Mouse (Mus musculus) retina, postnatal 1 day (tissue): ENCODE measurements around the gene Ucn2.

Experiments
- DNase-seq: peaks from one replicate; pipeline ENCODE4 v3.0.0-alpha.2; 2012

Gene Ucn2

DNA sequence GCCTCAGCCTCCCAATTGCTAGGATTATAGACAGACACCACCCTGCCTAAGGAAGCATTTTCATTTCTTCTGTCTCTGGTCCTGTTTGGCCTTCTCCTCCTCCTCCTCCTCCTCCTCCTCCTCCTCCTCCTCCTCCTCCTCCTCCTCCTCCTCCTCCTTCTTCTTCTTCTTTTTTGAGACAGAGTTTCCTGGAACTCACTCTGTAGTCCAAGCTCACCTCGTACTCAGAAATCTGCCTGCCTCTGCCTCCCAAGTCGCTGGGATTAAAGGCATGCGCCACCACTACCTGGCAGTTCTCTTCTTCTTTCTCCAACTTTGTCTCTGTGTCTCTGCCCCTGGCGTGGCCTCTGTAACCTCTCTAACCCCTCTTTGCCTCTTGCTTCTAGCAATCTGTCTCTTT lies at the start of gene Ucn2:
TSS of gene Ucn2 (plus strand) at position 301 of the 400 bp plus-strand sequence.
- DNase-seq: no peak

DNA sequence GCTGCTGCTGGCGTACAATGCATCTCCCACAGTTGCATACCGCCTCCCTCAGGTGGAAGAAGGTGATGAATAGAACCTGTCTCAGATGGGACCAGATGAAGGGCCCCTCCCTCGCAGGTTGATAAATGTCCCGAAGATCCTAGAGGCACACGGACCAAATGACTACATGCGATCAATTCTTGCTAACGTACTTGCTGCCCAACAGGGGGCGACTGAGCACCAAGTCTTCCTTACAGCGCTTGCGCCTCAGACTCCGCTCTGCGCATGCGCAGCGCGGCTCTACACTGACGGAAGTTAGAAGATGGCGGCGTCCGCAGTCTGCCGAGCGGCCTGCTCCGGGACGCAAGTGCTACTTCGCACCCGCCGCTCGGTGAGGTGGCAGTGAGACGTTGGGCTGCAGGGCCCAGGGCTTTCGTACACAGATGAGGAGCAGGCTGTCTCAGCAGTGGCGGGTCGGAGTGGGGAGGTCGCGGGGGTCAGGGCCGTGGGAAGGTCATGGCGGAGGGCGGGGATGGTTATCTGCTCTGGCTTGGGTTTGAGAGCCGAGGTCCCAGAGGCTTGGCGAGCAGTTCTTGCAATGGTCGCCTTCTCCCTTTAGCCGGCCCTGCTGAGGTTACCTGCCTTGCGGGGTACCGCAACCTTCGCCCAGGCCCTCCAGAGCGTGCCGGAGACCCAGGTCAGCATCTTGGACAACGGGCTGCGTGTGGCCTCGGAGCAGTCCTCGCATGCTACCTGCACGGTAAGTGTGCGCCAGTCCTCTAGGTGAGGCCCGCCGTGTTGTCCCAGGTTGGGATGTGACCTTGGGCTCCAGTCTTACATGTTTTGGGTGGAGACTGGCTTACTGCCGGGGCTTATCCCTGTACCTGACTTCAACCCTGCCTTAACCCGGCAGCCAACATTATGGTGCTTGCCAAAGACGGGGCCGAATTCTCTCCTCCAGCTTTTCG lies 49.1 kb upstream of the Ucn2 start, which contains the start of gene Uqcrc1:
TSS of gene Uqcrc1 (plus strand) at position 216 of the 947 bp plus-strand sequence.
- peak; percentile 98 for DNase-seq

DNA sequence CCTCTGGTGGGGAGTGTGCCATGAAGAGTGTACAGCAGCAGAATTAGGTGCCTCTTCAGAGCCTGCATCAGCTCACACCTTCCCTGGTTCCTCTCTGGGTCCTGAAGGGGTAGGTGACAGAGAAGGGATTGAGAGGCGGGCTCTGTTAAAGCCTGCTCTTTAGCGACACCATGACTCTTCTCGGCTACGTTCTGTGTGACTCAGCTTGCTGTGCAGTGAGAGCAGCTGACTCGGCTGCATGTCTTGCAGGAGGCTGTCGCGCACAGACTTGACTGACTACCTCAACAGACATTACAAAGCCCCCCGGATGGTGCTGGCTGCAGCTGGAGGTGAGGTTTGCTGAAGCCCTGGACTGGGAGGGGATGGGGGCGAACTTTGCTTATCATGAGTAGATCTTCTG lies 40.7 kb upstream of the Ucn2 start:
- DNase-seq: no peak

DNA sequence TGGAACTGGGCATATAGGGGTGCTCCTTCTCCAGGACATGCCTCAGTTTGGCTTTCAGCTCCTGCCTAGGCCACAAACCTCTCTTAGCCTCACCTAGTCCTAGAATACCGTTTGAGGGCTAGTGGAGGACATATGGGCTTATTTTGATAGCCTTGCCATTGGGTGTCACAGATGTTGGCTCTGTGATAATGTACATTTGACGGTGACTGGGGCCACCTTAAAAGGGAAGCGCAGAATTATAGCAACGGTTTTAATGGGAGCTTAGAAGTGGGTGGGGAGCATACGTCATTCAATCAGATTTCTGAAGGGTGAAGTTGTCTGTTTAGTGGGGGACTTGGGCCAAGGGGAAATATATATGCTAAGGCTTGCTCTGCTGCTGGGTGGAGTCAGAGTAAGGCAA lies 40.2 kb upstream of the Ucn2 start:
- no peak for DNase-seq

DNA sequence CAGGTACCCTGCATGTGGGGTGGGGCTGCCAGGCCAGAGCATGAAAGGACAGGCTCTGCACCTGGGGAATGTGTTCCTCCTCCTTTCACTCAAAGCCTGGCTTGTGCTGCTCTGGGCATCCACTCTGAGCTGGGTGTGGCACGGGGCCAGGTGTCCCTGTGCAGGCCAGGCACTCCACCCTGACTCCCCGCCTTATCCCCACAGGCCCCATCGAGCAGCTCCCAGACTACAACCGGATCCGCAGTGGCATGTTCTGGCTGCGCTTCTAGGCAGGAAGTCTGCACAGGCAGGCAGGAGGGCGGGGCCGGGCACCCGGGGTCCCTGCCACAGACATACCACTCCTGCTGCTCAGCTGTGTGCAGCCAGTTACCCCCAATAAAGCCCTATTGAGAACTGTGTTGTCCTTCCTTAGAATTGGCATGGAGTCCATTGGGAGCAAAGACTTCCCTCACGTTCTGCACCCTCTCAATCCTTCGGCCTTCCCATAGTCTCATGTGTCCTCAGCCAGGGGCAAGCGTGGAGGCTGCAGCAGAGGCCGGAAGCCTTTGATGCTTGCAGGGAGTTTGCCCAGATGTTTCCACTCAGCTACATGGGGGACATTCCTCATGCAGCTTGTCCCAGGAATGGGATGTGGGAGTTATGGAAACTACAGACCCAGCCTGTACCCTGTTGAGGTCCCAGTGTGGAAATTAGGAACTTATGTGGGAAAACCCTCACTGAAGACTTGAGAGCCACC lies 36.4 kb upstream of the Ucn2 start:
- DNase-seq: no peak

DNA sequence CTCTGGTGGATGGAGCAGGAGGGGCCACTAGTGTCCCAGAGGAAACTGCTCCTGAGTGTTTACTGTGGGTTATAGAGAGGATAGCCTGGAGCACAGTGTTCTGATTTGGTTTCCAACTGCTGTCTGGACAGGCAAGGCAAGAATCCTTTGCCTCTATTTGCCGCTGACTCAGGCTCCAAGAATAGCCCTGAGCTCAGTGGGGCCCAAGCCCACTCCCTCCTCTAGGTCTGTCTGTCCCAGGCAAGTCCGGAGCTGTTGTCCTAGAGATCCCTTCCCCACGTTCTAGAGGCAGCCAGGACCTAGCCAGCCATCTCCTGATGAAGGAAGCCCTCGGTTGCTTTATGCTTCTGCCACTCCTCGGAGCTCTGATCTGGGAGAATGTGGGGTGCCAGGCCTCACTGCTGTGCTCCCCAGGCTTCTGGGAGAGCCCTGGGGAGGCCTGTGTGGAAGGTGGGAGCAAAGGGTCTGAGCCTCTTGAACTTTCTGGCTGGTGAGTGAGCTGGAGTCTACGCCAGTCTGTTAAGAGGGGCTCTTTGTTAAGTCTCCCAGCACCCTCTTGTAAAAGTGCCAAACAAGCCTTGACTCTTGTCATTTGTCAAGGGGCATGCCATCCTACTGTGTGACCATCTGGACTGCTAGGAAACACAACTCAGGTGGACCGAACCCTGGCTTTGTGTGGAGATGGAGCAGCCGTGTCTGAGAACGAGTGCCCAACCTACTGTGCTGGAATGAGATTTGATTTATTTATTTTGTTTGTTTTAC lies 35.7 kb upstream of the Ucn2 start:
- DNase-seq: no peak

DNA sequence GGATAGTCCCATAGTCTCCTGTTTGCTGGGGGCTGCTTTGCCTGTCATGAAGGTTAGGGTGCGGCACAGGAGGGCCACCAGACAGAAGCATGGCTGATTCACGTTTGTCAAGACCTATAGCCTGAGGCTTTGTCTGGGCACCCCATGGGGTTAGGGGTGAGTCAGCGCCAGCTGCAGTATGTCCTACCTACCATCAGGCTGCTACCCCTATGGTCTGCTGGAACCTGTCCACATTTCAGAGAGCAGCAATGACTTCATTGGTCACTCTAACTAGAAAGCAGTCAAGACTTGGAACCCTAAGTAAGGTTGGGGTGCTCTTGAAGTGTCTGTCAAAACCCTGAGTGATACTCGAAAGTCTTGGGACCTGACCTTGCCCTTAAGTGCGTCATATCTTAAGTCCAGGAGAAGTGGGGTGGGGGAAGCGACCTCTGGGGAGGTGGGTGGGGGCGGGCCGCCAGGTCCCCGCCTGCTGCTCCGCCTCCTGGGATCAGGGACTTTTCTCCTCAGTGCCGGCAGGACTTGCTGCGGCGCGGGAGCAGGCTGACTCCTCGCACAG lies 32.7 kb upstream of the Ucn2 start, which contains the start of gene Col7a1:
TSS of gene Col7a1 (plus strand) at position 506 of the 556 bp plus-strand sequence.
- no peak for DNase-seq

DNA sequence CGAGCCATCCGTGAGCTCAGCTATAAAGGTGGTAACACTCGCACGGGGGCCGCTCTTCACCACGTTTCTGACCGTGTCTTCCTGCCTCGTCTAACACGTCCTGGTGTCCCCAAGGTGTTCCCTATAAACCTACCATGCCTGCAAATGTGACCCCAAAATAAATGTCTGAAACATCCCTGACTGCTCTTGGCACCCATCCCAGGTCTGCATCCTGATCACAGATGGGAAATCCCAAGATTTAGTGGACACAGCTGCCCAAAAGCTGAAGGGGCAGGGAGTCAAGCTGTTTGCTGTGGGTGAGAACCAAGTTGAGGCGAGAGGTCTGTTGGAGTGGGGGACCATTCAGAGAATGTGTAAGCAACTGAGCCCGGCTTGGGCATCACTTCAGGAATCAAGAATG lies 30.6 kb upstream of the Ucn2 start:
- DNase-seq: no peak

DNA sequence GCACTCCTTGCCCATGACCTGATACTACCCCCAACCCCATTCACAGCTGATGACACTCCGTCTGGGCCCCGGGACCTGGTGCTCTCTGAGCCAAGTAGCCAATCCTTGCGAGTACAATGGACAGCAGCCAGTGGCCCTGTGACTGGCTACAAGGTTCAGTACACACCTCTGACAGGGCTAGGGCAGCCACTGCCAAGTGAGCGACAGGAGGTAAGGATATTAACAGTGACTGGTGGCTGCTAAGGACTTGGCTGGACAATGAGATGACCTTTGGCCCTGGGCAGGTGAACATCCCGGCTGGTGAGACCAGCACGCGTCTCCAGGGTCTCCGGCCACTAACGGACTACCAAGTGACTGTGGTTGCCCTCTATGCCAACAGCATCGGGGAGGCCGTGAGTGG lies 30.0 kb upstream of the Ucn2 start:
- DNase-seq: no peak

DNA sequence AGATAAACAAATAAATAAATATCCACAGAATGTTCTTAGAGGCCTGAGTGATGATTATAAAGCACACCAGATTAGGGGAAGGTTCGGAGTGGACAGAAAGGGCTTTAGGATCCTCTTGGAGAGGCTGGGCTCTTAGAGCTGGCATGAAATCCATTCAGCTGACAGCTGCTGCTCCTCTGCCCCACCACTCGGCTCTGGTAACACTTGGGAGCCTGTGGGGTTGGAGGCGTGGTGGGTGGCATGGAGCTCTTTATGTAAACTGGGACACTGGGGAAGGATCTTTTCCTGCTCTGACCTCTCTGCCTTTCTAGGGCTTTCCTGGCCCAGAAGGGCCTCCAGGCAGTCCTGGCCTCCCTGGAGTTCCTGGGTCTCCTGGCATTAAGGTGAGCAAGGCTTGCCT lies 22.2 kb upstream of the Ucn2 start:
- DNase-seq: no peak

DNA sequence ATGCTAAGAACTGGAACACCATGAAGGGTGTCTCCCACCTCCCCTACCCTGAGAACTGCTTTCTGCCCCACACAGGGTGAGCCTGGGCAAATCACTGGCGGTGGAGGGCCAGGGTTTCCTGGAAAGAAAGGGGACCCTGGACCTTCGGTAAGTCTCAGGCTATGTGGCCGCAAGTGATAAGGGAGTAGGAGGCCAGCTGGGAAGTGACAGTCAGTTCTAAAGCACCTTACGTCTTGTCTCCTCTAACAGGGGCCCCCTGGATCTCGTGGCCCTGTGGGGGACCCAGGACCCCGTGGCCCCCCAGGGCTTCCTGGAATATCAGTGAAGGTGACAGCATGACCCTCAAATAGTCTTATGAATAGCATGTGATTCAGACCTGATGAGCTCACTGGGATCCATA lies 21.5 kb upstream of the Ucn2 start:
- DNase-seq: no peak

DNA sequence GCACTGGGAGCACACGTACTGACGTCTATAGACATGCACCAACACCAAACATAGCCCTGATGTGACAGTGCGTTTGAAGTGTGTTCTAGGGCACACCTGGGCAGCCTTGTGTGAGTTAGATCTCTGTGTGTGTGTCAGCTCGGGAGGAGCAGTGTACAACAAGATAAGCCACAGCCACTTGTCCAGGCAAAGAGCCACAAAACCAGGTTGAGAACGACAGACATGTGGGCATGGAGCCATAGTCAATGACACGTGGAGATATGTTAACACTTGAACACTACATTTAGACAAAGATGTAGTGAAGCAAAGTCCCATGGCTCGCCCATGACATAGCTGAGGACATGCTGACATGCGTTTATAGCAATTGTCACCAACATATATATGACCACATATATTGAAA lies 15.2 kb upstream of the Ucn2 start:
- DNase-seq: no peak

DNA sequence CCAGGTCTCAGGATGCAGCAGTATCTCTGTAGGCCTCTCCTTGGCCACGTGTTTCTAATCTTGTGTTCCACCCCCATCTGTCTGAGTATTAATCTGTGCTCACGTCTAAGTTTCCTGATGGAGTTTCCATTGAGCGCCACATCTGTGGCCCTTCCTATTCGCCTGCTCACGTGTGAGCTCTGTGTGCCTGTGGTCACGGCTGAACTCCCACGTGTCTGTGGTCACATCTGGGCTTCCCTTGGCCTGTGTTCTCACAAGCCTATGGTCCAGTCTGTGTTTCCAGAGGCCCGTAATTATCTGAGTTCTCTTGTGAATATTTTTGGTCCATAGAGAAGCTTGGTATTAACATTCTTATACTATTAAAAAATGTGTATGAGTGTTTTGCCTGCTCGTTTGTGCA lies 9.3 kb upstream of the Ucn2 start:
- DNase-seq: no peak

DNA sequence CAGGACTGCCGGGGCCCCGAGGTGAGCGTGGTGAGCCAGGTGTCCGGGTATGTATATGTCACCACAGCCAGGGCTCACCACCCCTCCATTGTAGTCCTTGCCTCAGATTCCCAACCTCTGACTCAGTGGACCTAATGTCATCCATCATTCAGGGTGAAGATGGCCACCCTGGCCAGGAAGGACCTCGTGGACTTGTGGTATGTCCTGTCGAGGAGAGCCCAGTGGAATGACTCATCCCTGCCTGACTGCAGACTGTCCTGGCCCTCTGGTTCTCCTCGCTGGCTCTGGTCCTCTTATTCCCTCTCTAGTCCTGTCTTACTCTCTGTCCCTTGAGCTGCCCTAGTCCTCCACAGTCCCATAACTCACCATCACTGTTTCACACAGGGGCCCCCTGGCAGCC lies 7.8 kb upstream of the Ucn2 start:
- no peak for DNase-seq

DNA sequence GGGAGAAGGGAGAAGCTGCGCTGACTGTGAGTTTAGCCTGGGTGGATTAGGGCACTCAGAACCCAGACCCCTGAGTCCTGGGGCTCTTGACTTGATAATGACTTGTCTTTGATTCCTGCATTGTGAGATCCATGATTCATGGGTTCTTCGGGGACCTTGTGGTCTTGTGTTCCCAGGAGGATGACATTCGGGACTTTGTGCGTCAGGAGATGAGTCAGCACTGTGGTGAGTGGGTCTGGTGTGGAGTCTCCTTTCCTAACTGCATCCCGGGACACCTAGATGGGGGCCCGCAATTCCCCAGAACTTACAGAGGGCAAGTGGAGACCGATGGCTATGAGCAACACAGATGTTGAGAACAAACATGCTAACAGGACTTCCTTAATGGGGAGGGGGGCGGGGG lies 3.3 kb upstream of the Ucn2 start:
- DNase-seq: no peak

DNA sequence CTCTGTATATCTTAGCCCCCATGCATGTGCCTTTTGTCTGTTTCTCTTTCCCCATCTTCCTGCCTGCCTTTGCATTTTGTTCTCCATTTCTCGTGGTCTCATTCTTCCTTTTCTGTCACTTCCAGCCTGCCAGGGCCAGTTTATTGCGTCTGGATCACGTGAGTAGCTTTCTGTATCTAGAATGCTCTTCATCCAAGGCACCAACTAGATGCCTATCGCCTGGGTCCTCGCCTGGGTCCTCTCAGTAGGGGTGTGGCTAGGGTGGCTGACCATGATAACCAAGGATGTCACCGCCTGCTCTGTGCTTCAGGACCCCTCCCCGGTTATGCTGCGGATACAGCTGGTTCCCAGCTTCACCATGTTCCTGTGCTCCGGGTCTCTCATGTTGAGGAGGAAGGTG lies 2.6 kb upstream of the Ucn2 start:
- no peak for DNase-seq

DNA sequence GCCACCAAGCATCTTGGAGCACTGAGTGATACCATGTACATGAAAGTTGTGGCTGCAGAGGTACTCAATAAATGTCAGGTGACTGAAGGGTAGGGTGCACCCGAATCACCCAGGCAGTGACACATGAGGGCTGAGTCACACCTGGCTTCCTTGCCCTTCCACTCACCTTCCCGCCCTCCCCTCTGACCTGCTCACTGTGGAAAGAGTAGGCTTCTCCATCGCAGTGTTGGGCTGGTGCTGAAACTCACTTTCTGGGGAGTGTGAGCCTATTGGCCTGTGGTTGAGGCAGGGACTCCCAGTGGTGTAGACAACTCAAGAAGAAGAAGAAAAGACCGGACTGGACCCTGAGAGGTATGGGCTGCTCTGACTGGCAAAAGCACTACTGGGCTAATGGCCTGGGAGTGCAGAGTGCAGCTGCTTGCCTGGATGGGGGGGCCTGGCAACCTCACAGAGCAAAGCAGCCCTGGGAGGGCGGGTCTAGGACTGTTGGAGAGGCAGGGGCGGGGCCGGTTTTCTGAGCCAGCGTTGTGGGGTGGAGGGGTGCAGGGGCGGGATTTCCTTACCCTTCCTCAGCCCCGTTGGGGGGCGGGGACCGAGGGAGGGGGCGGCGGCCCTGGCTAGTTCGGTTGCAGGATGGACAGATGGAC lies 2.0 kb downstream of the Ucn2 start:
- DNase-seq: peak; percentile 50

DNA sequence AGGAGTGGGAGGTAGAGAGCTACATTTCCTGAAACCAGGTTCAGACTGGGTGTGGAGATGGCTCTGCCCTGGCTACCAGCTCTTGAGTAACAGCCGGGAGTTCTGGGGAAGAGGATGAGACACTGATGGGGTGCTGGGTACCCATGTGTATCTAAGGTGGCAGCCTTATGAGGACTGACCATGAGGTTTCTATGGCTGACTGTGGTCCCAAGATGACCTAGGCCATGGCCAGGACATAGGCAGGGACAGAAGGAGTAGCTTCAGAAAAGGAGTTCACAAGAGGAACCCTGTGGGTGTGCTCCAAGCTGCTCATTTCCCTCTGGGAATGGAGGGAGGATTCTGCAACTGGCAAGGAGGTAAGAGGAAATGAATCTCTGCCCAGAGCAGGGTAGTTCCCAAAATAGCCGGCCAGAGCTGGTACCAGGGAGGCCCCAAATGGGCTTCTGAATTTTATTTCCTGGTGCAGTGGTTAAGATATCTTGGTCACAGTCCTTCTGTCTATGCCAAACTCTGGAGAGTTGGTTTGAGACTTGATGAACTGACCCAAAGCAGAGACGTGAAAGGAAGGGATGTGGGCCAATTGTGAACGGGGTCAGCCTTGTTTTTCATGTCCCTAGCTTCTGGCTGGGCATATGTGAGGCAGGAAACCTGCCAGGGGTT lies 4.1 kb downstream of the Ucn2 start:
- DNase-seq: no peak

DNA sequence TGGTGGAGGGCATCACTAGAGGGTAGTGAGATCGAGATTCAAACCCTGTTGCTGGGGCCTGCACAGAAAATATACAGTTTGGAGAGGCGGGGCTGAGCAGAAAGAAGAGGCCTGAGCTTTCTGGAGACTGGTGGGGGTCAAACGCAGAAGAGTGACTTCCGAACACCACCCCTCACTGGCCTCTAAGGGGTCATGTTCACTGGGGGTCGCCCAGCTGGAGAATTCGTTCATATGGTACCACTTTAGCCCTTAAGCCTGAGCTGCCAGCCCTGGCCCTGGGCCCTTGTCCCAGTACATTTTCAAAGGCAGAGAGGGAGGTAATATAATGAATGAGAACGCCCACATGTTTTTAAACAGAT lies 4.6 kb downstream of the Ucn2 start:
- no peak for DNase-seq

DNA sequence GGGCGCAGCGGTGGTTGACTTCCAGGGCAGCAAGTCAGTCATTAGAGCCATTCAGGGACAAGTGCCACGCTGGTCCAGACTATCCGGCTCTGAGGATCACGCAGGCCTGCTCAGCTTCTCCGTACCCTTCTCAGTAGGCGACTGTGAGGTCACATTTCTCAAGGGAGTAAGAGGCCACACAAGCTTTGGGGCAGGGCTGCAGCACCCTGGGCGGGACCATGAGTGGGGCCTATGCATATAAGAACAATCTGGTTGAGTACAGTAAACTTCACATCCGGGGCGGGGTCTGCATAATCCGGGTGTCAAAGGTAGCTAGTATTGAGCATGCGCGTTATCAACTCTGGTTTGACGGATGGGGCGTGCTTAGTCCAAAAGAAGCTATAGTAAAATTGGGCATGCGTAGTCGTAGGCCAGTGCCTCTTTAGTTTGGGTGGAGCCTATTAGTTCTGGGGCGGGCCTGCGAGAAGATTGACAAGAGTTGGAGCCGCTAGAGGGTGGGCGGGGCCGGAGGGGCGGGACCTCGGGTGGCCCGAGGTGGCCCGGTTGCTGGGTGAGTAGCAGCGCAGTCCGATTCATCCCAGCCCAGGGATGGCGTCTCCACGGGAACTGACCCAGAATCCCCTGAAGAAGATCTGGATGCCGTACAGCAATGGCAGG lies 5.7 kb downstream of the Ucn2 start, which contains the start of gene Pfkfb4:
TSS of gene Pfkfb4 (plus strand) at position 351 of the 657 bp plus-strand sequence.
- DNase-seq: peak; percentile 99

DNA sequence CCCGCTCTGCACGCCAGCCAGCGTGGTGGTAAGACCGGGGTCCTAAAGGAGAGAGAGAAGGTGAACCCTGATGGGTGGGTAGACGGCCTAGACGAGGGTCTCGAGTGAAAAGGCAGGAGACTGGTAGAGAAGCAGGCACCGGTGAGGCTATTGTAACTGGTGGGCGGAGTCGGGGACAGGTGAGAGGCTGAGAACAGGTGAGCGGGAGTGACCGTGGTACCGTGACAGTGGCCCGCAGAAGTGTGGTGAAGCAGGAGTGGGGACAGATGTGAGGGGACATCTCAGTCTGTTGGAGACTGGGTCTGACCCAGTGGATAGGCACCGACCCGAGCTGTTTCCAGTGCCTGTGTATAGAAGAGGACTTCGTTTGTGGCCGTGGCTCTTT lies 6.3 kb downstream of the Ucn2 start:
- no peak for DNase-seq
